Mouse (Mus musculus) ovary, postnatal 14 days (tissue): Measurements from ENCODE around the gene Lama5.
A peak's percentile ranks its signal among the peaks of the same experiment; 100 is the strongest.

Source experiments
- DNase-seq: peaks from one replicate; pipeline ENCODE4 v3.0.0; 2022; ENCODE audit warnings: low spot score

Lama5 gene

DNA sequence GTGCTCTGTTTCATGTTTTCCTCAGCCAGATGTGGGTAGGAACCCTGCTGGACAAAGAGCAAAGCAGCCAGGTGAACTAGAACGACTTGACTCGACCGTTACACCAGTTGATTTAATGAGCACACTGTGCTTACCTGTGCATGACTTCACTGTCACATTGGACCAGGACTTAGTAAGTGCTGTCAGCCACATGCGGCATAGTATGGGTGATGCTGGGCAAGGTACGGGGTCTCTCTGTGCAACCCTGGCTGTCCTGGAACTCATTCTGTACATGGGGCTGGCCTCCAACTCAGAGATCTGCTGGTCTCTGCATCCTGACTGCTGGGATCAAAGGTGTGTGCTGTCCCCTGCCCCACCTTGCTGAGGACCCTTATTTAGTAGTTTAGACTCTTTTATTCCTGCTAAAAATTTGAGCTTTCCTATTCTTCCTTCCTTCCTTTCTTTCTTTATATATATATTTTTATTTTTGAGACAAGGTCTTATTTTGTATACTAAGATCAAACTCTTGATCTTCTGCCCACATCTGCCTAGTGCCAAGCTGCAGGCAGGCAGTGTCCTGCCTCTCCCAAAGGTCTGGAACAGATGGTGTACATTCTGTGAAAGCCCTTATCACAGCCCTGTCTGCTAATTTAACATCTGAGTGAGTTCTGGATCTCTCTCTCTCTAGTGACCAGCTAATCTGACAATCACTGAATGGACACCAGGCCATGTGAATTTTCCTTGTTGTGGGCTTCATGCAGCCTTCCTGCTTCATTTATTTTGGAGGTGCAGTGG lies 29.0 kb upstream of the Lama5 start:
- DNase-seq: no peak

GRCm38 (mm10) chr2:180251838-180252237 lies 26.2 kb upstream of the Lama5 start:
- DNase-seq: no peak

GRCm38 (mm10) chr2:180250930-180251611 lies 25.4 kb upstream of the Lama5 start:
- peak; percentile 79 for DNase-seq

DNA sequence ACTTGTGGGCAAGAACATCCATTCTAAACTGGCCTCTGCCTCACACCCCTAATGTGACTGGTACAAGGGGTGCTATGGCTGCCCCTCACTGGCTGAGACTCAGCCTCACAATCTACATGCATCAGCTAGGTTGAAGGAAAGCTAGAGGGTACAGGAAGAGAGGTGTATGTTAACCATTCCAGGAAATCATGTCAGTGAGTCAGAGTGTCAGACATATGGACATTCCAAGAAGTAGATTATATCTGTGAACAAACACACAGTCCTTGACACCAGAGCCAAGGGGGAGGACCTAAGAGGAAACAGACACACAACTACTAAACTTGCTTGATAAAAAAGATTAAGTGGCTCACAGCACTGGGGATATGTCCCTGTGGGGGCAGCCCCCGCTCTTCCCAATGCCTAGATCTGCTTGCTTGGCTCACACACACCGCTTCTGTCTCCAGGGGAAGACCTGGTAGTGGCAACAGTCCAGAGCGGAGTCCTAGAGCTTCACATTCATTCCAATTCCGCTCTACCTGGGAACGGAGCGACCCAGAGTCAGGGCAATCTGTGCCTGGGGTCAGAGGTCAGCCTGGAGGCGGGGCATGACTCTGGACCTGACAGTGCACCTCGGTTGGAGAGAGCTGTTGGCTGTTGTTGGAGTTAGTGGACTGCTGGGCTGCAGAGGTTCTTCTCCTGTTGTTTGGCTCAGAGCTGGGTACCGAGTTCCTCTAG lies 23.4 kb upstream of the Lama5 start:
- no peak for DNase-seq

DNA sequence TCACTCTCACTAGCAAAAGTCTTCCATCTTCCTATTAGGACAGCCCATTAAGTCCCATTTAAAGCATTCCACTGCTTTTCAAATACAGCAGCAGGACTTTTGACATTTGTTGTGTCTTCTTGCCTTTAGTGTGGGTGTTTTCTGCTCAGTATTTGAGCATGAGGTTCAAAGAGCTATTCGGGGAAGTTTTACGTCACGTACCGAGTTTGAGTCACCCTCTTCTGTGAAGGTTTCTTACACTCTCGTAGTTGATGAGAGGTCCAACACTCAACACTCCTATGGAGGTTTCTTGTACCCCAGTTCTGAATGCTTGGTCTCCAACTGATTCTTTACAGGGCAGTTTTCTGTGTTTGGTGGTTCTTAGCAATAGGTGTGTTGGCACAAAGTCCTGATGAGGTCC lies 22.3 kb upstream of the Lama5 start:
- no peak for DNase-seq

- no peak for DNase-seq
These were observed 17.4 kb upstream of the Lama5 start for GRCm38 (mm10) chr2:180243108-180243507.

DNA sequence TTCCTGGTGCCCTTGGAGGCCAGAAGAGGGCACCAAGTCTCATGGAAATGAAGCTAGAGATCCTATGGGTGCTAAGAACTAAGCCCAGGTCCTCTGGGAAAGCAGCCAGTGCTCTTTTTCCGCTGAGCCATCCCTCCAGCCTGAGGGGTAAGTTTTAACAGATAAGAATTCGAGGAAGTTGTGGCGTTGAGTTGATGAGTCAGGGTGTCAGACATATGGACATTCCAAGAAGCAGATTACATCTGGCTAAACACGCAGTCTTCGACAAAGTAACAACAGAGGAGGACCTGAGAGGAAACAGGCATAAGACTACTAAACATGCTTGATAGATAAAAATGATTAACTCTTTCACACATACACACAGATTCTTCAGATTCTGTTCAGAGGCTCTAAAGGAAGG lies 12.9 kb upstream of the Lama5 start:
- DNase-seq: no peak

DNA sequence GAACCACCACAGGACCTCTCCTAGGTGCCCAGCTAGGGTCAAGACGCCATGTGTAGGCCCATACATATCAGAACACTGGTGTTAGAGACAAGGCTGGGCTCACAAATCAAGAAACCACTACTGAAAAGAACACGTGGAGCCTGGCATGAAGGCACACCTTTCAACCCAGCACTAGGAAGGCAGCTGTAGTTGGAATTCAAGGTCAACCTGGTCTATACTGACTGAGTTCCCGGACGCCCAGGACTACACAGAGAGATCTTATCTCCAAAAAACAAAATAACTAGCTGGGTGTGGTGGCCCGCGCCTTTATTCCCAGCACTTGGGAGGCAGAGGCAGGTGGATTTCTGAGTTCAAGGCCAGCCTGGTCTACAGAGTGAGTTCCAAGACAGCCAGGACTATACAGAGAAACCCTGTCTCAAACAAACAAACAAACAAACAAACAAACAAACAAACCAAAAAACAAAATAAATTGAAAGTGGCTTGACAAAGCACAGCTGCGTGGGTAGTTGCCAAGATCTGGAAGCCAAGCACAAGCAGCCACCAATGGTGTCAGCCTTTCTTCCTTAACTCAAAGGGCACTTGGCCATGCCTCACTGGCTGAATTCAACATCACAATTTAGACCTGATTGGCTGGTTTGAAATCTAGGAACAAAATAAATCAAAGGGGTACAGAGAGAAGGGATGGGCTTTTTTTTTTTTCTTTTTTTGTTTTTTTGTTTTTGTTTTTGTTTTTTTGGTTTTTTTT lies 12.1 kb upstream of the Lama5 start:
- no peak for DNase-seq

DNA sequence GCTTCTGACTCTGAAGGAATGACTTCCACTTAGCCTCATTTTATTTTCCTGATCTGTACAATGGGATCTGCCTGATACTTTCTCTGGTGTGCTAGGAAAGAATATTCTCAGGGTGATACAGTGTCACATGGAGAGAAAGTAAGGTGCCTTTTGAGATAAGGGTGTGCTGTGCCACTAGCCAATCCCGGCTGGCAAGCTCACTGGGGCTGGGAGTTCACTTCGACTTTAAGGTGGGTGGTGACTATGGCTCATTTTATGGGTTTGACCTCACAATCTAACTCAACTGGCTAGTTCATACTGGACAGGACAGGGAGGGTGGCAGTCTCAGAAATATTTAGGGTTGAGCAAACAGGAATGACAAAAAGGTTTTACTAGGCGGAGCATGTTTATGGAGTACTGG lies 11.3 kb upstream of the Lama5 start:
- no peak for DNase-seq

- no peak for DNase-seq
These were observed 10.8 kb upstream of the Lama5 start for GRCm38 (mm10) chr2:180236500-180236899.

- no peak for DNase-seq
These were observed 10.1 kb upstream of the Lama5 start for GRCm38 (mm10) chr2:180235788-180236187.

DNA sequence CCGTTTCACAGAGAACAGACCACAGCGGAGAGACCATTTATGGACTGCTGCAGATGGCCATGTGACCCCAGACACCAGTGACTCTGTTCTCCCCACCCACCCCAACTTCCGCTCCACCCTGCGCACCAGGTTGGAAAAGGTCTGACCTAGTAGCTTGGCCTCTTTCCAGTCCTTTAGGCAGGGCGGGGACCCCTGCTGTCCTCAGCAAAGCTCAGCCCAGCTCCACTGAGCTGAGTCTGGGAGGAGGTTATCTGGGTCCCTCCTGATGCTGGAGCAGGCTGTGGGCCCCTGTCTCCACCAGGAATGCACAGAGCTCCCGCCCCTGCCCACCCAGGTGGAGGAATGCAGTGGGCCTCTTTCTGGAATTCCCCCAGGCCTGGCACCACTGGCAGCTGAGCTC lies 9.3 kb upstream of the Lama5 start:
- no peak for DNase-seq

DNA sequence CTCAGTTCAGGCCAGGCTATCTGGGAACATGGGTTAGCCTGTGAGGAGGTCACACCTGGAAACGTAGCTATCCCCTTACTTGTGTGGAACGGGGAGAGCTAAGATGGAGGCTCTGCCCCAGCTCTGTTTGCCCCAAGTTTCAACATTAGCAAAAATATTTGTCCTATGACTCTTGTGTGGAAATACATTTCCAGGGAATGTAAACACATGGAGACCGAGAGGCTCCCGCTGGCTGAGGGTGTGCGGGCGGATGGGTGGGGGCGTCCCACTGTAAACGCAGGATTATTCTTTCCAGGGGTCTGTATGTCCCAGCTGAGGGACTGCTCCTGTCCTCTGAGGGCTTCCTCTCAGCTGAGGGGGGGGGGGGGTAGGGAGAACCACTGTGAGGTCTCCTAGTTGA lies 8.7 kb upstream of the Lama5 start:
- DNase-seq: no peak

- no peak for DNase-seq
These were observed 7.6 kb upstream of the Lama5 start for GRCm38 (mm10) chr2:180233101-180233904.

DNA sequence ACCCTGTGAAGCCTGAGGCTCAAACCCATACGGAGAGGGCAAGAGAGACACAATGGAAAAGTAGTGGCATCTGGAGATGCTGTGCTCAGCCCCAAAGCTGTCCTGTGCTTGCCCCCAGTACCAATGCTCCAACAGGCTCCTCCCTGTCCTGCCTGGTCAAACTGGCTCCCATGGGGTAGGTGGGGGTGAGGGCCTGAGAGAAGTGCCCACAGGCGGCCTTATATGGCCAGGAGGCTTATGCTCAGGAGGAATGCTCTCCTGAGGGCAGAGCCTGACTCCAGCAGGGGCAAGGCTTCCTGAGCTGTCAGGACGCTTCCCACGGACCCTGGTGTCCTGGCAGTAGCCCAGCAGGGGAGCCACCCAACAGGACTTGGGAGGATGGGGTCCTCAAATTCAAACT lies 4.8 kb upstream of the Lama5 start:
- DNase-seq: no peak

DNA sequence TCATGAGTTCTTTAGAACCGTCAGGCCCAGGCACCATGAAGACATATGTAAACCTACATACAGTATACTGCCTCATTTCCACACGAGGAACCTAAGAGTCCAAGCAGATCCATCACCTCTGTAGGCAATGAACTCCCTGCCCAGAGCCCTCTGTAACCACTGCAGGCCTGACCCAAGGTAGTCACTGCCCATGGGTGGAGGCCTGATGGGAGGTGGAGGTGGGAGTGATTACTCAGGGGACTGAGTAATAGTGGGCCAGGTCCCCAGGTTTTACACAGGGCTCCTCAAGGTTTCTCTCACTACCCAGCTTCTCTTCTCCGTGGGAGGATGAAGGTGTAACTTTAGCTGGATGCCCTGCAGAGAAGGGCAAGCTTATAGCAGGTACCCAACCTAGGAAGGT lies 3.5 kb upstream of the Lama5 start:
- DNase-seq: no peak

DNA sequence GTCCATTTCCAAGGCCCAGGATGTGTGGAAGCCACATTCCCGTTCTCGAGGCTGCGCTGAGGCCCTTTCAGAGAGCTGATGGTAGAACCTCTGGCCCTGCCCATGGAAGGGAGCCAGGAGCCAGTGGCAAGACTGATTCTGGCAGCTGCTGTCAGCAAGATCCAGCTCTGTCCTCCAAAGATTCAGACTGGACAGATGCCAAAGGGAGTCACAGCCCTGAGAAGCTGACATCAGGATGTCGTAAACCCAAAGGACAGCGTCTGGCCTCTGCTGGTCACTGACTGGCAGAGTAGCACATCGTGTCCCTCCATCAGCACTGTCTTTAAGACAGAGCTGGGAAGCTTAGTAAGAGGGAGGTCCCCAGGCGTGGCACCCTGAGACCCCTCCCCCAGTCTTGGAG lies 2.9 kb upstream of the Lama5 start:
- DNase-seq: no peak

GRCm38 (mm10) chr2:180228060-180228458 lies 2.4 kb upstream of the Lama5 start:
- DNase-seq: no peak

GRCm38 (mm10) chr2:180227262-180228059 lies 1.8 kb upstream of the Lama5 start:
- DNase-seq: no peak

DNA sequence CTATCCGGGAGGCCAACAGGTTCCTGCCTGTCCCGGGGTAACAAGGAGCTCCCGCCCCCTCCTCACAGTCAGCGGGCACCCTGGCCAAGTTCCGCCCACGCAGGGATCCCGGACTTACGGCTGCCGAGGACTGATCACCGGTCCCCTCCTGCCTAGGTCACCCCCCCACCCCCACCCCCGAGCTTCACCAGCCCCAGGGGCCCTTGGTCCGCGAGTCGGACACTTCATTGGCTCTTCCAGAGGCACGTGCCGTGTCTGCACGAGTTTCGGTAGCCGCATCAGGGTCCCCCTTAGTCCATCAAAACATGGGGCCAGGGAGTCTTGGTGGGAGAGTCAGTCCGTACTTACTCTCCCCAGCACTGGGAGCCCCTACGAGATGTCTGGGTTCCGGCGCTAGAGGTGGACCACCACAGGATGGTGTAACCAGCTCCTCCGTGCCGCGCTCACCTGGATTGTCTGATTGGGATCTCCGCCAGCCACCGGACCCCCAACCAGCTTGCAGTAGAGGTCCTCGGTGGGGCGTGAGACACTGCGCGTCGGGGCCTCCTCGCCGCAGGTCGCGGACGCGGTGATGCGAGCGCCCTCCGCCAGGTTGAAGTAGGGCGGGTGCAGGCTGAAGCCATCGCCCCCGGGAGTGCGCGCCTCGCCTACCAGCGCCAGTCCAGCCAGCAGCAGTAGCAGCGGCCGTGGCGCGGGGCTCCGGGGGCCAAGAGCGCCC lies 456 bp downstream of the Lama5 start:
- DNase-seq: no peak
